Mouse (Mus musculus) embryonic stem cell, embryonic (primary cell): ENCODE results near the gene Cidec.

Source experiments
- CTCF ChIA-PET, 4 experiments: fragments of 300-600 bp in 2 of 4; fragments of 350-600 bp in 2 of 4; sonication (Branson Sonifier 250); formaldehyde crosslinking; loops; one replicate each; lab custom pipeline; 2022; ENCODE audit warnings: inconsistent platforms in 2 of 4; lab: Charles Lee
- POLR2A ChIA-PET, 4 experiments: fragments of 300-600 bp in 2 of 4; fragments of 350-600 bp in 2 of 4; sonication (Branson Sonifier 250); formaldehyde crosslinking; loops; one replicate each; lab custom pipeline; 2022; ENCODE audit warnings: antibody characterized with exemption in 4 of 4, inconsistent platforms in 1 of 4; lab: Charles Lee

Cidec gene

GRCm38 (mm10) chr6:113405483-113405882 is 30.1 kb downstream of the Cidec start:
- POLR2A ChIA-PET: interaction anchor here in 3 of 4 experiments (0.5 to 11.7 kb wide), 12 partner anchors 8 to 38 kb away, joined by 3 to 114 read pairs (median 4); partner anchors contain the start of genes Rpusd3 (in 2 of the 3) and Ttll3 (in 1 of the 3)
- CTCF ChIA-PET: interaction anchor here (0.6 to 2.2 kb wide), 9 partner anchors 11 to 572 kb away, joined by 3 to 8 read pairs (median 4); partner anchors contain the start of gene Rpusd3 (in 1 of the 4)

- POLR2A ChIA-PET: interaction anchor here in 3 of 4 experiments (0.5 to 11.7 kb wide), 16 partner anchors 8 to 99 kb away, joined by 3 to 114 read pairs (median 3); partner anchors contain the start of genes Rpusd3 (in 2 of the 3), Ogg1 (in 1 of the 3) and Ttll3 (in 1 of the 3)
- CTCF ChIA-PET: interaction anchor here in 3 of 4 experiments (0.6 to 2.2 kb wide), 7 partner anchors 15 to 573 kb away, joined by 3 to 8 read pairs (median 6); partner anchors contain the start of gene Rpusd3 (in 1 of the 3)
These were observed 30.7 kb downstream of the Cidec start for GRCm38 (mm10) chr6:113404649-113405448.

GRCm38 (mm10) chr6:113402094-113402493 is 33.5 kb downstream of the Cidec start:
- ChIA-PET CTCF (interaction anchor here in 2 of 4 experiments (0.7 to 1.0 kb wide), 2 partner anchors 16 to 92 kb away, joined by 3 to 4 read pairs; no protein-coding TSS in a partner anchor), POLR2A (interaction anchor here in 3 of 4 experiments (0.7 to 11.7 kb wide), 7 partner anchors 9 to 568 kb away, joined by 3 to 114 read pairs (median 5); partner anchors contain the start of genes Emc3 (in 1 of the 3), Fancd2 (in 1 of the 3) and Ttll3 (in 1 of the 3))

GRCm38 (mm10) chr6:113396270-113397030 is 39.1 kb downstream of the Cidec start:
- CTCF ChIA-PET: interaction anchor here in 3 of 4 experiments (0.6 to 1.8 kb wide), 5 partner anchors 11 to 204 kb away, joined by 3 to 5 read pairs (median 4); partner anchors contain the start of gene Fancd2os (in 1 of the 3)

GRCm38 (mm10) chr6:113395501-113395900 is 40.1 kb downstream of the Cidec start:
- ChIA-PET POLR2A (interaction anchor here in 2 of 4 experiments (0.8 to 12.1 kb wide), 11 partner anchors 10 to 114 kb away, joined by 3 to 114 read pairs (median 4); partner anchors contain the start of genes Arpc4 (in 1 of the 2), Cpne9 (in 1 of the 2), Il17rc (in 1 of the 2) and Ogg1 (in 1 of the 2)), CTCF (interaction anchor here in 3 of 4 experiments (0.6 to 1.9 kb wide), 7 partner anchors 11 to 205 kb away, joined by 3 to 6 read pairs (median 4); partner anchors contain the start of gene Fancd2os (in 1 of the 3))

More at GRCm38 (mm10) chr6:113396270-113397030, 39.1 kb downstream of the Cidec start:
- POLR2A ChIA-PET: interaction anchor here in 2 of 4 experiments (0.7 to 12.1 kb wide), 11 partner anchors 9 to 105 kb away, joined by 3 to 114 read pairs (median 4); partner anchors contain the start of genes Arpc4 (in 1 of the 2) and Il17rc (in 1 of the 2)

- CTCF ChIA-PET: interaction anchor here (0.6 to 1.9 kb wide), 5 partner anchors 10 to 1044 kb away, joined by 3 to 6 read pairs (median 4); no protein-coding TSS in a partner anchor
- POLR2A ChIA-PET: interaction anchor here in 2 of 4 experiments (1.0 to 12.1 kb wide), 11 partner anchors 10 to 113 kb away, joined by 3 to 114 read pairs (median 4); partner anchors contain the start of genes Arpc4 (in 1 of the 2), Cpne9 (in 1 of the 2) and Ogg1 (in 1 of the 2)
These were observed 40.7 kb downstream of the Cidec start for GRCm38 (mm10) chr6:113394811-113395210.

- CTCF ChIA-PET: interaction anchor here in 3 of 4 experiments (0.6 to 1.9 kb wide), 3 partner anchors 9 to 1043 kb away, joined by 3 to 6 read pairs (median 4); no protein-coding TSS in a partner anchor
- POLR2A ChIA-PET: interaction anchor here in 2 of 4 experiments (0.5 to 12.1 kb wide), 7 partner anchors 12 to 112 kb away, joined by 3 to 114 read pairs (median 4); partner anchors contain the start of genes Arpc4 (in 1 of the 2) and Cpne9 (in 1 of the 2)
These were observed 41.6 kb downstream of the Cidec start for GRCm38 (mm10) chr6:113393951-113394350.

GRCm38 (mm10) chr6:113392387-113393071 is 43.0 kb downstream of the Cidec start:
- CTCF ChIA-PET: interaction anchor here in 3 of 4 experiments (0.5 to 1.5 kb wide), 13 partner anchors 10 to 270 kb away, joined by 3 to 7 read pairs (median 3); no protein-coding TSS in a partner anchor
- POLR2A ChIA-PET: interaction anchor here (0.6 to 12.1 kb wide), 50 partner anchors 8 to 347 kb away, joined by 3 to 114 read pairs (median 4); partner anchors contain the start of genes Arpc4 (in 2 of the 4), Rpusd3 (in 2 of the 4), Brpf1 (in 1 of the 4) and Camk1 (in 1 of the 4)

- ChIA-PET POLR2A (interaction anchor here (0.6 to 12.1 kb wide), 50 partner anchors 8 to 346 kb away, joined by 3 to 114 read pairs (median 4); partner anchors contain the start of genes Arpc4 (in 2 of the 4), Rpusd3 (in 2 of the 4), Brpf1 (in 1 of the 4) and Camk1 (in 1 of the 4)), CTCF (interaction anchor here in 3 of 4 experiments (0.5 to 1.5 kb wide), 12 partner anchors 11 to 271 kb away, joined by 3 to 7 read pairs (median 4); no protein-coding TSS in a partner anchor)
These were observed 43.6 kb downstream of the Cidec start for GRCm38 (mm10) chr6:113392015-113392386.

- CTCF ChIA-PET: no interaction called here
- POLR2A ChIA-PET: interaction anchor here in 2 of 4 experiments (0.6 to 12.1 kb wide), 9 partner anchors 9 to 139 kb away, joined by 4 to 114 read pairs (median 13); partner anchors contain the start of genes Arpc4 (in 1 of the 2), Brpf1 (in 1 of the 2) and Camk1 (in 1 of the 2)
These were observed 44.8 kb downstream of the Cidec start for GRCm38 (mm10) chr6:113390715-113391114.

- ChIA-PET CTCF (interaction anchor here in 2 of 4 experiments (0.6 to 1.6 kb wide), 4 partner anchors 9 to 38 kb away, joined by 4 to 6 read pairs (median 4); no protein-coding TSS in a partner anchor), POLR2A (interaction anchor here in 3 of 4 experiments (0.6 to 12.1 kb wide), 20 partner anchors 7 to 343 kb away, joined by 3 to 114 read pairs (median 4); partner anchors contain the start of gene Arpc4 (in 1 of the 3))
These were observed 46.6 kb downstream of the Cidec start, which contains the start of gene Ttll3 for GRCm38 (mm10) chr6:113388960-113389359. TSS of gene Ttll3 (plus strand) at chr6:113389260.

- POLR2A ChIA-PET: interaction anchor here in 2 of 4 experiments (1.6 to 8.2 kb wide), 3 partner anchors 6 to 11 kb away, joined by 4 to 82 read pairs (median 20); partner anchors contain the start of gene Ttll3 (in 1 of the 2)
- CTCF ChIA-PET: no interaction called here
These were observed 49.5 kb downstream of the Cidec start for GRCm38 (mm10) chr6:113386025-113386424.

GRCm38 (mm10) chr6:113385160-113385714 is 50.3 kb downstream of the Cidec start:
- ChIA-PET POLR2A (interaction anchor here in 3 of 4 experiments (0.6 to 8.2 kb wide), 10 partner anchors 7 to 323 kb away, joined by 3 to 82 read pairs (median 4); partner anchors contain the start of genes Setd5 (in 1 of the 3) and Ttll3 (in 1 of the 3)), CTCF (interaction anchor here in 2 of 4 experiments (1.0 to 1.8 kb wide), 3 partner anchors 10 to 22 kb away, joined by 4 to 6 read pairs (median 5); no protein-coding TSS in a partner anchor)

- ChIA-PET POLR2A (interaction anchor here (0.6 to 8.2 kb wide), 14 partner anchors 8 to 218 kb away, joined by 3 to 82 read pairs (median 5); partner anchors contain the start of gene Ttll3 (in 1 of the 4)), CTCF (interaction anchor here in 2 of 4 experiments (0.7 to 1.8 kb wide), 6 partner anchors 10 to 43 kb away, joined by 3 to 6 read pairs (median 4); no protein-coding TSS in a partner anchor)
These were observed 51.1 kb downstream of the Cidec start for GRCm38 (mm10) chr6:113384351-113384927.
